Mouse (Mus musculus): ENCODE data around the gene Ppm1n. TPM values are rescaled to one million over a fixed set of nuclear protein-coding genes. Genes with fewer than 3 reads are reported as not detected.

Ppm1n gene
- total and polyA plus RNA-seq, 2 experiments from 2014 or later: 0.56 TPM; not detected in 1

GRCm38 (mm10) chr7:19255395-19255794 is 24.5 kb downstream of the Ppm1n start:
- no peaks in the 10 kb centered on the region for H3K9me3 ChIP-seq (replicated peaks; ENCODE audit: control insufficient read depth, low read length)
- no peak overlapping the region for H3K27ac ChIP-seq (ENCODE audit: low read depth)
- ATAC-seq (ENCODE audit: insufficient read depth, low read depth) (no peak), DNase-seq (ENCODE audit: low spot score) (no peak)
- 78% methylated on average over 17 of the region's 17 CpGs for WGBS
- H3K27me3 ChIP-seq (ENCODE audit: control insufficient read depth, insufficient read depth, low read length): no peaks in the 10 kb centered on the region
- peaks cover 64% of the 10 kb centered on the region for H3K36me3 ChIP-seq (replicated peaks; ENCODE audit: control insufficient read depth, insufficient read depth, low read length)
- no peaks in the 10 kb centered on the region for H3K4me1 ChIP-seq (ENCODE audit: control insufficient read depth, insufficient read depth)
- no peak overlapping the region for H3K9ac ChIP-seq (replicated peaks; ENCODE audit: low read depth, low read length)
- TF ChIP-seq EP300 (IDR thresholded peaks at IDR 0.05; ENCODE audit: low read depth) (no peak), CTCF (IDR thresholded peaks at IDR 0.05; ENCODE audit: low read depth) (no peak)
- no peak overlapping the region for H3K4me3 ChIP-seq (ENCODE audit: low read depth, low read length)
- H3K4me2 ChIP-seq (ENCODE audit: low read depth, low read length): no peak overlapping the region

- Histone ChIP-seq H3K36me3 (replicated peaks; ENCODE audit: control insufficient read depth, insufficient read depth, low read length) (peaks cover 45% of the 10 kb centered on the region), H3K4me1 (ENCODE audit: control insufficient read depth, insufficient read depth) (no peaks in the 10 kb centered on the region), H3K9ac (replicated peaks; ENCODE audit: low read depth, low read length) (no peak overlapping the region), H3K4me2 (ENCODE audit: low read depth, low read length) (no peak overlapping the region), H3K9me3 (replicated peaks; ENCODE audit: control insufficient read depth, low read length) (no peaks in the 10 kb centered on the region), H3K27ac (ENCODE audit: low read depth) (no peak overlapping the region), H3K27me3 (ENCODE audit: control insufficient read depth, insufficient read depth, low read length) (no peaks in the 10 kb centered on the region), H3K4me3 (ENCODE audit: low read depth, low read length) (no peak overlapping the region)
- WGBS: 51% methylated on average over 5 of the region's 5 CpGs
- TF ChIP-seq CTCF (IDR thresholded peaks at IDR 0.05; ENCODE audit: low read depth) (no peak), EP300 (IDR thresholded peaks at IDR 0.05; ENCODE audit: low read depth) (no peak)
- DNase-seq (ENCODE audit: low spot score): no peak
- no peak for ATAC-seq (ENCODE audit: insufficient read depth, low read depth)
Measured at GRCm38 (mm10) chr7:19253437-19253836, 26.4 kb downstream of the Ppm1n start.

DNA sequence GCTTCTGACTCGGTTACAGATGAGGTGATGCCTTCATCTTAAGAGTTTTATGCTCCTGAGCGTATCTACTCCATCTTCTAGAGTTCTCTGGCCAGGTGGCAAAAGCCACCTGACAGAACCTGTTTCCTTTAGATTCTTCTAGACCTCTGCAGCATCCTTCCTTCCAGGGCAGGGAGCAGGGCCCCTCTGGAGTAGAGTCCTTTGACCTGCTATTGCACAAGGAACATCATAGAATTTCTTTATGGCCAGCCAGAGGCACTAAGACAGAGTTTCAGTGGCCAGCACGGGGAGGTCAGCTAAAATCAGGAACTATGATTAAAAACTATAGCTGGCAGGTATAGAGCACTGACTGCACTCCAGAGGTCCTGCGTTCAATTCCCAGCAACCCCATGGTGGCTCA is 27.8 kb downstream of the Ppm1n start:
- H3K4me3 ChIP-seq (ENCODE audit: low read depth, low read length): no peak overlapping the region
- no peaks in the 10 kb centered on the region for H3K4me1 ChIP-seq (ENCODE audit: control insufficient read depth, insufficient read depth)
- 82% methylated on average over 4 of the region's 4 CpGs for WGBS
- H3K27me3 ChIP-seq (ENCODE audit: control insufficient read depth, insufficient read depth, low read length): no peaks in the 10 kb centered on the region
- H3K4me2 ChIP-seq (ENCODE audit: low read depth, low read length): no peak overlapping the region
- no peaks in the 10 kb centered on the region for H3K9me3 ChIP-seq (replicated peaks; ENCODE audit: control insufficient read depth, low read length)
- no peak overlapping the region for H3K27ac ChIP-seq (ENCODE audit: low read depth)
- no peak for DNase-seq (ENCODE audit: low spot score)
- no peak overlapping the region for H3K9ac ChIP-seq (replicated peaks; ENCODE audit: low read depth, low read length)
- peaks cover 38% of the 10 kb centered on the region for H3K36me3 ChIP-seq (replicated peaks; ENCODE audit: control insufficient read depth, insufficient read depth, low read length)
- no peak for ATAC-seq (ENCODE audit: insufficient read depth, low read depth)
- TF ChIP-seq EP300 (IDR thresholded peaks at IDR 0.05; ENCODE audit: low read depth) (no peak), CTCF (IDR thresholded peaks at IDR 0.05; ENCODE audit: low read depth) (no peak)

GRCm38 (mm10) chr7:19247511-19247910 is 32.4 kb downstream of the Ppm1n start:
- WGBS: 94% methylated on average over 2 of the region's 2 CpGs
- Histone ChIP-seq H3K9me3 (replicated peaks; ENCODE audit: control insufficient read depth, low read length) (no peaks in the 10 kb centered on the region), H3K27me3 (ENCODE audit: control insufficient read depth, insufficient read depth, low read length) (no peaks in the 10 kb centered on the region), H3K4me3 (ENCODE audit: low read depth, low read length) (no peak overlapping the region), H3K4me1 (ENCODE audit: control insufficient read depth, insufficient read depth) (no peaks in the 10 kb centered on the region), H3K27ac (ENCODE audit: low read depth) (no peak overlapping the region), H3K4me2 (ENCODE audit: low read depth, low read length) (no peak overlapping the region), H3K9ac (replicated peaks; ENCODE audit: low read depth, low read length) (no peak overlapping the region), H3K36me3 (replicated peaks; ENCODE audit: control insufficient read depth, insufficient read depth, low read length) (peaks cover 26% of the 10 kb centered on the region)
- ATAC-seq (ENCODE audit: insufficient read depth, low read depth) (no peak), DNase-seq (ENCODE audit: low spot score) (no peak)
- no peak for TF ChIP-seq EP300 (IDR thresholded peaks at IDR 0.05; ENCODE audit: low read depth)
- no peak for TF ChIP-seq CTCF (IDR thresholded peaks at IDR 0.05; ENCODE audit: low read depth)

DNA sequence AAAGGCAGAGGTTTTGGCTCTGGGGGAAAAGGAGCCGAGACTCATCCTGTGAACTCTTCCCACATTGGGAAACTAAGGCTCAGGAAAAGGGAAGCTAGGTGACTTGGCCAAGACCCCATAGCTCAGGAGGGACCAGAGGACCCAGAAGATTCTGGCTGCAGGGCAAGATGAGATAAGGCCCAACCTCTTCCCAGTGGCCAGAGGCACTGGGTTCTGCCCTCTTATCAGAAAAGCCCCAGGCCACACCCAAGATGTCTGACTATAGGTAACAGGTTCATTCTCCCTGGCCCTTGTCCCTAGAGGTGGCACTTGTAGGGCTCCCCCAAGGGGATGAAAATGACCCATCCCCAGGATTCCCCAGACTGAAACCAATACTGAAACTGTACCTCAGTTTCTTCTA is 33.0 kb downstream of the Ppm1n start:
- H3K27ac ChIP-seq (ENCODE audit: low read depth): no peak overlapping the region
- H3K36me3 ChIP-seq (replicated peaks; ENCODE audit: control insufficient read depth, insufficient read depth, low read length): peaks cover 26% of the 10 kb centered on the region
- no peaks in the 10 kb centered on the region for H3K9me3 ChIP-seq (replicated peaks; ENCODE audit: control insufficient read depth, low read length)
- H3K4me1 ChIP-seq (ENCODE audit: control insufficient read depth, insufficient read depth): no peaks in the 10 kb centered on the region
- H3K27me3 ChIP-seq (ENCODE audit: control insufficient read depth, insufficient read depth, low read length): no peaks in the 10 kb centered on the region
- no peak overlapping the region for H3K4me3 ChIP-seq (ENCODE audit: low read depth, low read length)
- WGBS: 82% methylated on average over 1 of the region's 1 CpGs
- TF ChIP-seq EP300 (IDR thresholded peaks at IDR 0.05; ENCODE audit: low read depth) (no peak), CTCF (IDR thresholded peaks at IDR 0.05; ENCODE audit: low read depth) (no peak)
- no peak for DNase-seq (ENCODE audit: low spot score)
- no peak overlapping the region for H3K9ac ChIP-seq (replicated peaks; ENCODE audit: low read depth, low read length)
- H3K4me2 ChIP-seq (ENCODE audit: low read depth, low read length): no peak overlapping the region
- ATAC-seq (ENCODE audit: insufficient read depth, low read depth): no peak

DNA sequence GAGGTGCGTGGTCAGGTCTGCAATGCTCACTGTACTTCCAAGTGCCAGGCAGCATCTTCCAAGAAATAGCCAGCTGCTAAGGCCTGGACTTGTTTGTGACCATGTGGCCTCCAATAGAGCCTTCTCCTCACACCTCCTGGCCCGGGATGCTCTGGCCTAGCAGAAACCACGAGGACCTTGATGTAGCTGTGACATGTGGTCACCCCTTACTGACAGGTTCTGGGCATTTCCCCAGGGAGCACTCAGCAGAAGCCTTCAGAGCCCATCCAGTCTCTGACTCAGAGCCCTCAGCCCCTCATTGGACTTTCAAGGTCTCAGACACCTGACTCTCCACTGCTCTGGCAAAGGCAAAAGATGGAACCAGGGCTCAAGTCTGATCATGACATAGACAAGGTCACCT is 34.8 kb downstream of the Ppm1n start:
- no peak for TF ChIP-seq CTCF (IDR thresholded peaks at IDR 0.05; ENCODE audit: low read depth)
- TF ChIP-seq EP300 (IDR thresholded peaks at IDR 0.05; ENCODE audit: low read depth): no peak

More for the DNA sequence above, 34.8 kb downstream of the Ppm1n start:
- no peaks in the 10 kb centered on the region for H3K27me3 ChIP-seq (ENCODE audit: control insufficient read depth, insufficient read depth, low read length)
- WGBS: 48% methylated on average over 3 of the region's 3 CpGs
- no peak overlapping the region for H3K4me3 ChIP-seq (ENCODE audit: low read depth, low read length)
- H3K4me1 ChIP-seq (ENCODE audit: control insufficient read depth, insufficient read depth): no peaks in the 10 kb centered on the region
- DNase-seq (ENCODE audit: low spot score) (no peak), ATAC-seq (ENCODE audit: insufficient read depth, low read depth) (no peak)
- H3K27ac ChIP-seq (ENCODE audit: low read depth): no peak overlapping the region
- no peaks in the 10 kb centered on the region for H3K9me3 ChIP-seq (replicated peaks; ENCODE audit: control insufficient read depth, low read length)
- H3K9ac ChIP-seq (replicated peaks; ENCODE audit: low read depth, low read length): no peak overlapping the region
- no peak overlapping the region for H3K4me2 ChIP-seq (ENCODE audit: low read depth, low read length)
- H3K36me3 ChIP-seq (replicated peaks; ENCODE audit: control insufficient read depth, insufficient read depth, low read length): peaks cover 26% of the 10 kb centered on the region
